Mouse (Mus musculus): ENCODE measurements around the gene Olfr52.
"Not testable (repeated sequence)": the region's sequence is repeated elsewhere in the genome, so short reads cannot be mapped to it uniquely, and the experiment has no call there.

Gene Olfr52

DNA sequence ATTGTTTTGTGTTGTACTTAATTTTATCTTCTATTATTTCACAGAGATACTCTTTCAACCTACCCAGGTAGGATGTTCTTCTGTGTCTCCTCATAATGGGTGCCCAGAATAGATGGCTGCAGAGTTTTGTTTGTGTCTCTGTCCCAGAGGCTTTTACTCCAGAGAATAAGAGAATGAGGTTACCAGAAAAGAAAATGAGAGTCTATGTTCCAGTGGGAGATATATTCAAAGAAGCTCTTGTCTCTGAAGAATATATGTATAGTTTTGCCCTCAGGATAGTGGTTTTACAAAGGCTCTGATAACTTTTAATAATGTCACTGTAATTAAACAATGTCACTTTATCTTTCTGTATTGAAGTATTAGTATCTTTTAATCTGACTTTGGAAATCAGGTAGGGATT lies at the start of gene Olfr52:
TSS of gene Olfr52 (minus strand) at position 101 of the 400 bp plus-strand sequence.
- no peak for DNase-seq

DNA sequence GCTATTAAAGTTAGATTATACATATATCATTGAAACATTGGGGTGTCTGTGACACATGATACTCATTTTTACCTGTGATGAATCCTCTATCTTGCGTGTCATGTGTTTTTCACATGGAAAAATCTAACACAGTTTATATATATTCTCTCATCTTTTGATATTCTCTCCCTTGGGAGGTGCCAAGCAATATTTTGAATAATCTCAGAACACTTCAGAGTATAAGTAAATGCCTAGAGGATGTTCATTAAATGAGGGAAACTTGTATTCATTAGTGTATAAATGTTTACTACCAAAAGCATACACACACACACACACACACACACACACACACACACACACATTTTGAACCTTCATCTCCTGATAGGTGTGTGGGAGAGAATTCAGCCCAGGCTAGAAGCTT lies 45.8 kb upstream of the Olfr52 start, which contains the start of gene Olfr1047:
TSS of gene Olfr1047 (minus strand) at position 101 of the 400 bp plus-strand sequence.
- DNase-seq: no peak

DNA sequence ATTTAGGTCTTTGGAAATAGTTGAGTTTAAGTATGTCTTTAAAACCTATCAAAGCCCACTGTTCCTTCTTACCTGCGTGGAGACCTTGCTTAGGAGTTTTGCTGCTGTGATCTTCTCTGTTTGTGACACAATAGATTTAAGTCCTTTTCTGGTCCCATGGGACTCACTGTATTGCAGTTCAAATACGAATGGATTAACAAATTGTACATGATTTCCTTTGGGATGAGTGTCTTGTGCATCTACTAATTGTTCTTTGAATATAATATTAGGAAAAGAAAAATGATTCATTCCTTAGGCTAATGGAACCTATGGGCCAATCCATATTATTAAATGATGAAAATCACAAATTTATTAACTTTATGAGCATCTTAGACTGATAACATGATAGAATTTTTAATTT lies 33.7 kb upstream of the Olfr52 start, which contains the start of gene Olfr1046:
TSS of gene Olfr1046 (minus strand) at position 101 of the 400 bp plus-strand sequence.
- no peak for DNase-seq

DNA sequence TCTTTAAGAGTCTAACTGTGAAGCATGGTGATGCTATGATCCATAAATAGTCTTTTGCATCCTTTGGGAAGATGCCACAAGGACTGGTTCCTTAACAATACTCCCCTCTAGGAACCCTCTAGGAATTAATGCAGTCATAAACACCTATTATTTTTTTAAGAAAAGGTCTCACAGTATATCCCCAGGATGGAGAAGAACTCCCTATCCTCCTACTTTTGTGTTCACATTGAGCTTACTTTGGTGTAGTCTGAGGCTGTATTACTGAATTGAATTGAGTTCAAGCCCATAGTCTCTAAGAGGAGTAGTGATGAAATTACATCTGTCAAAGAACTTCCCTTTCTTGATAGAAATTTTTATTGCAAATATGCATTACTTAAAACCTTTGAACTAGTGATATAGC lies 17.4 kb upstream of the Olfr52 start, which contains the start of gene Olfr1045:
TSS of gene Olfr1045 (minus strand) at position 101 of the 400 bp plus-strand sequence.
- no peak for DNase-seq

DNA sequence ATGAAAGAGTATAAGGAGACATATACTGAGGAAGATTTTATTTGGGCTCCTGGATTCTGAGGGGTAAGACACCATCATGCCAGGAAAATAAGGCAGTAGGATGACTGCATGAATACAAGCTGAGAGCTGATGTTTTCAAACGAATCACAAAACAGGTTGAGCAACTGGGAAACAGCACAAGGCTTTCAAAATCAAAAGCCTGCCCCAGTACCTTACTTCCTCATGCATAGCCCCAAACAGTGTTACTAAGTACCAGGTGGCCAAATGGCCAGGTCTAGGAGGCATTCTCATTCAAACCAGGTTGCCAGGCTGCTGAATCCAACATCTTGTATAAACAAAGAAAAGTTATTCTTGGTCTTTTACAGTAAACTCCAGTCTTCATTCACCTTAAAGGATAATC lies 10.4 kb upstream of the Olfr52 start:
- DNase-seq: no peak

DNA sequence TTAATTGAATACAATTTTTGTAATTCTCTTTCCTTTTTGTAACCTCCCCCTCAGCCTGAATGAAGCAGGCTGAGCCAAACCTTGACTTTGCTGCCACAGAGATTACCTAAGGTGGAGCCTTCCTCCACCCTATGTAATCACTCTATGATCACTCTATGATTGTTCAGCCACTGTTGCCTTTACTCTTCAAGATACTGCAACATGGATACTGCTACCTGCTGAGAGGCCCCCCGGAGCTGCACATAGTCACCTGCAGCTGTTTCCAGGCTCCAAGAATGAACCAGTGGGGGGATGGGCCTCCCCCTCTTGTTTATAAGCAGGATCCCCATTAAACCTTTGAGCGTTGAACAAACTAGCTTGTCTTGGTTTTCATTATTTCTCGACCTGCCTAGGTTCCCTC lies 5.5 kb downstream of the Olfr52 start:
- no peak for DNase-seq

DNA sequence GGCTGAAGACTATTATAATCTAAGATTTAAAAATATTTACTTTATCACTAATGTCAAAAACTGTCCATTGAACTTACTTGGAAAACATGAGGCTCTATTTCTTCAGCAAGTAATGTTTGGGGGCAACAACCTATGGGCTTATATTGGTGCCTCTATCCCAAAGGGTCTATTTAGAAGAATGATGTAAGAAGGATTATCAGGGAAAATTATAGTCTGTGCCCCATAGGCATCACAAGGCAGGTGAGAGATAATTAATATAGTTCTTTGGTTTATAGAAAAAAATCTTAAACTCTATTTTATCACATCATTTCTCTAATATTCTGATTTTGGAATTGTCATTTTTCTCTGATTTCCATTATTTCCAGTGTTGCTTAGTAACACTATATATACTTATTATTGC lies 7.8 kb downstream of the Olfr52 start, which contains the start of gene Olfr1044:
TSS of gene Olfr1044 (minus strand) at position 101 of the 400 bp plus-strand sequence.
- no peak for DNase-seq

DNA sequence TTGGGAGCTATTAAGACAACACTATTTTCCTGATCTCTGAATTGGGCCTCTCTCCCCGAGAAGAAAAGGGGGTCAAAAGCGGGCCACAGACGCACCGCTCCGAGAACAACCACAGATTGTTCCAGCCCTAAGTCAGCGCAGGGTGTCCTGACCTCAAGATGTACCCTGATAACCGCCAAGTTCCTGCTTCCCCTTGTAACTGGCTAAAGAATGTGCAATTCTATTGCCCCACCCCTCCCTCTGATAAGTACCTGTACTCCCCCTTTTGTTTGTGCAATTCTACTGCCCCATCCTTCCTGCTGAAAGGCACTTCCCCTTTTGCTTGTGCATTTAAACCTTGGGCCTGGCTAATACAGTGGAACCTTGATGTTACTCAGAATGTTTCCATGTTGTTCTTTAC lies 10.1 kb downstream of the Olfr52 start:
- DNase-seq: not testable (repeated sequence)

DNA sequence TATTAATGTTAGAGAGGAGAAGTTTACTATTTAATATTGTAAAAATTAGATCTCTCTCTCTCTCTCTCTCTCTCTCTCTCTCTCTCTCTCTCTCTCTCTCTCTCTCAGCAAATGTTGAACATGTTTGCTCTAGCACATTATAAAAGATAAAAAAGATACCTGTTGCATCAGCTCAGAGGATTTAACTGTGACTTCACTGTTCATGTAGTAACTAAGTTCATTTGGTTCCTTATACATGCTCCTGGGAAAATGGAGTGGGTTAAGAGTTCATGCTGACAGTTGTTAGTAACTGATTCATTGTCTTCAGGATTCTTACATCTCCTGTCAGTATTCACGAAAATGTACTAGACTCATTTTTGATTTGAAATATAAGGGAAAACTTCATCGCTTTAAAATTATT lies 18.1 kb downstream of the Olfr52 start, which contains the start of gene Olfr1043:
TSS of gene Olfr1043 (minus strand) at position 101 of the 400 bp plus-strand sequence.
- DNase-seq: no peak

DNA sequence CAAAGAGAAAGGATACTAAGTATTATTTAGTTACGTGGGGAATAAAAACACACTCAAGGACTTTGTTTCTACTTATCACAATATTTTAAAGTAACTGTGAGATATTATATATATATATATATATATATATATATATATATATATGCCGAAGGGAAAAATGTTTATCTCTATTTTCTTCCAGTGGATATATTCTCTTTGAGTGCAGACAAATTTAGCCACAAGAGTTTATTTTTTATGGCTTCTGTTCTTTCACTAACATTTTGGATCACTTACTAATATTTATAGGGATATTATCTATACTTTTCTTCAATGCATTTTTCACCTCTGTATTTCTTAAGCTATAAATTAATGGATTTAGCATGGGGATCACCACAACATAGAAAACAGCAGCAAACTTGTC lies 23.7 kb downstream of the Olfr52 start, which contains the start of gene Olfr1042:
TSS of gene Olfr1042 (minus strand) at position 101 of the 400 bp plus-strand sequence.
- DNase-seq: no peak

DNA sequence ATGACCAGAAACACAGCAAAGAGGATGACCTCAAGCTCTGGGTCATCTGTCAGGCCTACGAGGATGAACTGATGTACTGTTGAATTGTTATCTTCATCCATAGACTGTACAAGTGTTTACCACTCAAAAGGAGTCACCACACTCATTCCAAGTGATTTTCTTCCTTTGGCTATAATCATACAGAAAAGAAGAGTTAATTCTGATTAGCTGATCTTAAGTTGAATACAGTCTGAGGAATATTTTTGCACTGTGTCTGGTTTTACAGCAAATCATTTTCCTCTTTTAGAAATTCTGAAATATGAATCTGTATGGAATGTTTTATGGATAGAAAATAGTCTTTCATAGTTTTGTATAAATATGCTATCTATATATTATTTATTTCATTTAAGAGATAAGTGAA lies 38.9 kb downstream of the Olfr52 start, which contains the start of gene Olfr1040:
TSS of gene Olfr1040 (minus strand) at position 101 of the 400 bp plus-strand sequence.
- no peak for DNase-seq

DNA sequence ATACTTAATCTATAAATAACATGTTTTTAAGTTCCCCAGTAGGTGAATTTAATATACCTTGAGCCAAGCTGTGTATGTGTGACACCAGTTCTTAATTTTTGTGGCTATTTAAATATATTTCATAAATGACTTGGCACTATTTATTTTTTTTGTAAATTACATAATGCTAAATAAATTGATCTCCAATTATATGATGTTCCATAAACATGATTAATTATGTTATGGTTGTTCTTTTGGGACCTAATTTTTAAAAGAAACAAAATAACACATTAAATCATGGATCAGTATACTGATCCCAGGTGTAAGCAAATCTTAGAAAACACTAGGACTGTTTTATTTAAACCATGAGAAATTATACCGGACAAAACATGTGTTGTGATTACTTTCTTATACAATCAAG lies 49.7 kb downstream of the Olfr52 start, which contains the start of gene Olfr1039:
TSS of gene Olfr1039 (minus strand) at position 101 of the 400 bp plus-strand sequence.
- DNase-seq: no peak

Data from lung, adult 18-20 months (tissue).